Mouse (Mus musculus) left cerebral cortex, postnatal 36 days (tissue): ENCODE results near the gene Smco3. TPM values are rescaled to one million over a fixed set of nuclear protein-coding genes. Genes with fewer than 3 reads are reported as not detected.

Source experiments
- DNase-seq, 2 experiments: peaks; one replicate each; pipeline ENCODE4 v3.0.0; 2021 to 2022; ENCODE audit warnings: low spot score in 2 of 2, mixed read lengths in 1 of 2
- intact Hi-C: fragments of 180-260 bp; cut with DNase I; formaldehyde crosslinking; loops from one replicate; pipeline ENCODE4 v1.15.1; 2025
- microRNA-seq: library from miRNA; unstranded; fragments of <30 nt; microRNA quantifications from one replicate; pipeline ENCODE4 v1.2.0, GENCODE M21; 2022
- total RNA-seq, 2 experiments: library from RNA; stranded (reverse); gene quantifications; 2 replicates each; pipeline ENCODE4 v1.2.3; 2021

Gene Smco3
- total RNA-seq, 2 experiments from 2014 or later, result 3.6 to 5.6 TPM

DNA sequence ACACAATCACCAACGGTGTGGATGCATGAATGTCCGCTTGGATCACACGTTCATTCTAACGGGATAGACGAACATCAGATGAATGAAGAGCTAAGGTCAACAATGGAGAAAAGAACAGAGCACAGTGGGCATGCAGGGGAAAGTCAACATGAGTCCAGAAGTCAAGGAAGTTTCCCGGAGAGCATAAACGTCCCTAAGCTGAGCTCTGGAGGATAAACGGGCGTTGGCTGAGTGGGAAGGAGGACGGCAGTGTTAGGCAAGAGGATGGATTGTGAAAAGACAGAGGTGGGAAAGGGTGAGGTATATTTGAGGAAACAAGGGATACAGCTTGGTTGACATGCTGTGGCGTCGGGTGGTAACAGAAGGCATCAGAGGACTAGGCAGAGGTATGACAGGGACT lies 53.1 kb downstream of the Smco3 start:
- DNase-seq, result no peak
- intact Hi-C loops, result no loop called here

DNA sequence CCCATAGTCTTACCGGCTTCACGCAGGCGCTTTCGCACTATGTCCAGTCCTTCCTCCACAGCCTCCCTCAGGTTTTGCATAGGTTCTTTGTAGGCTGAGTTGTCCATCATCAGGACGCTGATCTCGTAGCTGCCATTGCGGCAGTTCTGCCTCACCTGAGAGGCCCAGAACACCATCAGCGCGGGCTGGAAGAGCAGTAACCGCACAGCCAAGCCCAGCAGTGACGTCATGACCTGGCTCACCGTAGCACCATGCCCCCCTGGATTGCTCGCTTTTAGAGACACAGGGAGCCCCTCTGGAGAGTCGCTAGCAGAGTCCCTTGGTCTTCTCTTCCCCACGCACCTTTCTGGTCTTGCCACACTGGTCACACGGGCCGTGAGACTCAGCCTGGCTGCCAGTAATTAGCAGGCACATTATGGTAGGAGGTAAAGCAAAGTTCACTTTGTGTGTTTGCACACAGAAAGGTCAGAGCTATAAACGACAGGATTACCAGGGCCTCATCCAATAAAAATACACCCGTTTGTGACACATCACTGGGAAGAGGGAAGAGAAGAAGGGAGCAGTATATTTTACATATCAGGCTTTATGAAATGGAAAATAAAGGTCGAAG lies 53.8 kb downstream of the Smco3 start, which contains the start of gene Gucy2c:
Gene Gucy2c, minus strand, starts transcription at position 389 of the 610 bp plus-strand sequence.
- intact Hi-C loops, result no loop called here
- no peak for DNase-seq

Small RNA genes lying within 50 kb of the gene (microRNA-seq; reads per million reads assigned to microRNA genes)
- not detected for gene Gm44364

Other genes starting within 250 kb of the Smco3 start
- gene Plbd1, start 173.5 kb downstream of the Smco3 start, total RNA-seq, result not detected
- gene Gucy2c, start 53.7 kb downstream of the Smco3 start, total RNA-seq, result under 1 TPM; 0.32 to 0.39 TPM
- 10 to 100 TPM in 1 of 2 experiments, 1 to 10 TPM in 1; 9.2 to 11.7 TPM for gene Hist4h4, start 31.0 kb downstream of the Smco3 start, total RNA-seq
- 10 to 100 TPM; 55.2 to 67.5 TPM for gene H2afj, start 27.2 kb downstream of the Smco3 start, total RNA-seq
- gene BC049715, start 7.8 kb downstream of the Smco3 start, total RNA-seq, result 1 to 10 TPM; 3.5 to 4.7 TPM
- 100 to 1,000 TPM; 122 to 125 TPM for gene Wbp11, start 7.2 kb downstream of the Smco3 start, total RNA-seq
- gene Art4, start 22.3 kb upstream of the Smco3 start, total RNA-seq, result not detected
- 10 to 100 TPM; 38.0 to 47.7 TPM for gene Mgp, start 40.4 kb upstream of the Smco3 start, total RNA-seq
- not detected for gene Erp27, start 86.7 kb upstream of the Smco3 start, total RNA-seq
- gene Pde6h, start 88.4 kb upstream of the Smco3 start, total RNA-seq, result 1 to 10 TPM in 1 of 2 experiments, under 1 TPM in 1; 0.68 to 2.6 TPM
- gene Arhgdib, start 106.4 kb upstream of the Smco3 start, total RNA-seq, result 10 to 100 TPM in 1 of 2 experiments, 1 to 10 TPM in 1; 8.9 to 11.0 TPM